Mouse (Mus musculus) spleen, adult 2 months (tissue): ENCODE data around the gene Cc2d1b. TPM values are rescaled to one million over a fixed set of nuclear protein-coding genes. Genes with fewer than 3 reads are reported as not detected.

Source experiments
- DNase-seq, 2 experiments: peaks; one replicate each; pipeline versions ENCODE4 v3.0.0 to v3.0.0-alpha.2; 2012 to 2021; ENCODE audit warnings: low spot score in 2 of 2, low read depth in 1 of 2
- H3K27ac ChIP-seq: fragments of 200-500 bp; 2 replicates; pipeline ENCODE4 v1.5.1; 2012; ENCODE audit warnings: low read length, inconsistent platforms; ENCODE audit not compliant: insufficient read depth
- H3K27me3 ChIP-seq: fragments of 200-500 bp; 2 replicates; pipeline ENCODE4 v1.6.1; 2012; ENCODE audit warnings: mild to moderate bottlenecking, moderate library complexity, low read length, inconsistent platforms; ENCODE audit not compliant: control insufficient read depth, insufficient read depth
- H3K36me3 ChIP-seq: fragments of 200-500 bp; 2 replicates; pipeline ENCODE4 v1.6.1; 2012; ENCODE audit warnings: mild to moderate bottlenecking, low read length, inconsistent platforms; ENCODE audit not compliant: control insufficient read depth, insufficient read depth
- H3K4me1 ChIP-seq: fragments of 200-500 bp; 2 replicates; pipeline ENCODE4 v1.6.1; 2011; ENCODE audit warnings: inconsistent platforms; ENCODE audit not compliant: control insufficient read depth, insufficient read depth, insufficient read length
- H3K4me3 ChIP-seq: fragments of 200-500 bp; 2 replicates; pipeline ENCODE4 v1.5.1; 2011; ENCODE audit warnings: mild to moderate bottlenecking, inconsistent platforms; ENCODE audit not compliant: insufficient read depth, insufficient read length; ENCODE audit errors: extremely low read depth
- CTCF ChIP-seq: fragments of 200-500 bp; IDR thresholded peaks from 2 replicates; pipeline ENCODE4 v1.5.1; 2011; ENCODE audit warnings: mild to moderate bottlenecking, inconsistent platforms; ENCODE audit not compliant: insufficient read depth, insufficient read length, insufficient replicate concordance; ENCODE audit errors: extremely low read depth
- POLR2A ChIP-seq: fragments of 200-500 bp; IDR thresholded peaks from 2 replicates; pipeline ENCODE4 v1.6.1; 2011; ENCODE audit warnings: low read depth, low read length, inconsistent platforms
- WGBS: fragments of 180-500 bp; shearing (Covaris S2); methylation state at CpG from one replicate; pipeline ENCODE4 v1.1.7; 2018; 5-methylcytosine and 5-hydroxymethylcytosine counted together
- polyA plus RNA-seq: library from polyadenylated mRNA; depleted of rRNA; stranded (reverse); fragments of >200 nt; gene quantifications from 2 replicates; pipeline ENCODE4 v1.2.3, GENCODE M21; 2012

Cc2d1b gene
- polyA plus RNA-seq, 1 experiment: 33.1 TPM

- Histone ChIP-seq H3K27ac (no peak overlapping the region), H3K27me3 (no peaks in the 10 kb centered on the region), H3K4me1 (no peaks in the 10 kb centered on the region), H3K36me3 (peaks cover 50% of the 10 kb centered on the region), H3K4me3 (no peak overlapping the region)
- 84% methylated on average over 5 of the region's 5 CpGs for WGBS
- no peak for TF ChIP-seq POLR2A
- TF ChIP-seq CTCF: no peak
- DNase-seq: no peak
These were observed 7.3 kb downstream of the Cc2d1b start for GRCm38 (mm10) chr4:108627066-108627465.

GRCm38 (mm10) chr4:108629363-108629880 is 9.7 kb downstream of the Cc2d1b start:
- H3K27ac ChIP-seq: no peak overlapping the region
- no peaks in the 10 kb centered on the region for H3K27me3 ChIP-seq
- DNase-seq: no peak
- no peak for TF ChIP-seq POLR2A
- TF ChIP-seq CTCF: no peak
- 95% methylated on average over 7 of the region's 7 CpGs for WGBS
- no peaks in the 10 kb centered on the region for H3K4me1 ChIP-seq
- H3K4me3 ChIP-seq: no peak overlapping the region
- H3K36me3 ChIP-seq: peaks cover 64% of the 10 kb centered on the region

DNA sequence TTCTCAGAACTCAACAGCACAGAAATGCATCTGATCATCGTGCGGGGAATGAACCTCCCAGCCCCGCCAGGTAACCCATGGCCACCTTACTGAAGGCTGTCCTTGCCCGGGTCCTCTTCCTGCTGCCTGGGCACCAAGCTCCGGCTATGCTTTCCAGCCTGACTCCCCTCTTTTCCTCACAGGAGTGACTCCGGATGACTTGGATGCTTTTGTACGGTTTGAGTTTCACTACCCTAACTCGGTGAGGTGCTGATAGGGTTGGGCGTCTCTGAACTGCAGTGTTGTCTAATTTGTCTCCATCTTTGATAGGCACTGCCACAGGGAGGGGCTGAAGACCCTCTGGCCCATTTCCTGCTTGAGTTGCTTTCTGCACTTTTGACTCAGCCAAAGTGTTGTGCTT is 10.4 kb downstream of the Cc2d1b start:
- no peak for DNase-seq
- Histone ChIP-seq H3K36me3 (peaks cover 60% of the 10 kb centered on the region), H3K4me1 (no peaks in the 10 kb centered on the region), H3K4me3 (no peak overlapping the region), H3K27me3 (no peaks in the 10 kb centered on the region), H3K27ac (no peak overlapping the region)
- TF ChIP-seq POLR2A (no peak), CTCF (no peak)
- WGBS: 97% methylated on average over 9 of the region's 9 CpGs

DNA sequence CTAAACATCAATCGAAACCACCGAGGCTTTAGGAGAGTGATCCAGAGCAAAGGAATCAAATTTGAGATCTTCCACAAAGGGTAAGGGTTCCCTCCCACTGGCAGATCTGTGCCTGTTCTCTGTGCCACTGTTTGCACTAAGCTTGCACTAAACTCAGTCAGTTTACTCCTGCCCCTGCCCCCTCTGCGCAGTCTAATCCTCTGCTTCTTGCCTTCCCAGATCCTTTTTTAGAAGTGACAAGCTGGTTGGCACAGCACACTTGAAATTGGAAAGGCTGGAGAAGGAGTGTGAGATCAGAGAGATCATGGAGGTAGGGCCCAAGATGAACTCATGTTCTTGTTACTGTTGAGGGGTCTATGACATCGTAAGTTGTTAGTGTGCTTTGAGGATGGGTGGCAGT is 11.9 kb downstream of the Cc2d1b start:
- Histone ChIP-seq H3K36me3 (peaks cover 48% of the 10 kb centered on the region), H3K4me3 (no peak overlapping the region), H3K4me1 (no peaks in the 10 kb centered on the region), H3K27me3 (no peaks in the 10 kb centered on the region), H3K27ac (no peak overlapping the region)
- TF ChIP-seq CTCF: no peak
- no peak for TF ChIP-seq POLR2A
- DNase-seq: no peak
- 92% methylated on average over 4 of the region's 4 CpGs for WGBS

- DNase-seq: no peak
- Histone ChIP-seq H3K4me1 (peaks cover under 1% of the 10 kb centered on the region; the same call in 1 of the 2 replicates), H3K27me3 (no peaks in the 10 kb centered on the region), H3K4me3 (no peak overlapping the region), H3K27ac (no peak overlapping the region), H3K36me3 (peaks cover 31% of the 10 kb centered on the region)
- TF ChIP-seq CTCF (no peak), POLR2A (no peak)
- 93% methylated on average over 12 of the region's 12 CpGs for WGBS
These were observed 14.0 kb downstream of the Cc2d1b start for GRCm38 (mm10) chr4:108633703-108634102.

GRCm38 (mm10) chr4:108634696-108635095 is 15.0 kb downstream of the Cc2d1b start:
- TF ChIP-seq CTCF (no peak), POLR2A (no peak)
- WGBS: 89% methylated on average over 4 of the region's 4 CpGs
- Histone ChIP-seq H3K27ac (no peak overlapping the region), H3K4me1 (peaks cover 2% of the 10 kb centered on the region; the same call in 1 of the 2 replicates), H3K36me3 (peaks cover 24% of the 10 kb centered on the region), H3K27me3 (no peaks in the 10 kb centered on the region), H3K4me3 (no peak overlapping the region)
- DNase-seq: no peak

DNA sequence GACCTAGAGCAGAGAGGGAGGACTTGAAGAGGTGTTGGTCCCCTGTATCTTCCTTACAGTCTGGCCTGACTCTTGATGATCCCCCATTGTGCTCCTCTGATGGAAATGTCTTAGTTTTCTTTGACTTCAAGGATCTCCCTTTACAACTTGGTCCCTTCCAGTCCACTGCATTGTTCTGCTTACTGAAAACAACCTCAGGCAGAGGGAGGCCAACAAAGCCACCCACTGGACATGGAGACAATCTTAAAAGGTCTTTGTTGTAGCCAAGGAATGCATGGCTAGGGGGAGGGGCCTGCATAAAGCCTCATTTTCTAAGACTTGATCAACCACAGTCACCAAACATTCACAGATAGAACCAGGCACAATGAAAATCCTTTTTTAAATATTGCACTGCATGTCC is 15.4 kb downstream of the Cc2d1b start:
- no peak overlapping the region for H3K27ac ChIP-seq
- peaks cover 20% of the 10 kb centered on the region for H3K36me3 ChIP-seq
- no peak overlapping the region for H3K4me3 ChIP-seq
- H3K4me1 ChIP-seq: peaks cover 2% of the 10 kb centered on the region; the same call in 1 of the 2 replicates
- no peaks in the 10 kb centered on the region for H3K27me3 ChIP-seq
- DNase-seq: no peak
- TF ChIP-seq POLR2A (no peak), CTCF (no peak)

- WGBS: 87% methylated on average over 3 of the region's 3 CpGs
- Histone ChIP-seq H3K36me3 (peaks cover 11% of the 10 kb centered on the region), H3K27ac (no peak overlapping the region), H3K4me3 (no peak overlapping the region), H3K4me1 (peaks cover 2% of the 10 kb centered on the region; the same call in 1 of the 2 replicates), H3K27me3 (no peaks in the 10 kb centered on the region)
- no peak for DNase-seq
- no peak for TF ChIP-seq POLR2A
- no peak for TF ChIP-seq CTCF
These were observed 18.0 kb downstream of the Cc2d1b start for GRCm38 (mm10) chr4:108637721-108638120.
